Mouse (Mus musculus) 416B (cell line): ENCODE measurements around the gene Rnf144a.

ENCODE experiments used
- DNase-seq: peaks from one replicate; pipeline ENCODE4 v3.0.0; 2011; ENCODE audit warnings: low read depth

The Rnf144a gene

DNA sequence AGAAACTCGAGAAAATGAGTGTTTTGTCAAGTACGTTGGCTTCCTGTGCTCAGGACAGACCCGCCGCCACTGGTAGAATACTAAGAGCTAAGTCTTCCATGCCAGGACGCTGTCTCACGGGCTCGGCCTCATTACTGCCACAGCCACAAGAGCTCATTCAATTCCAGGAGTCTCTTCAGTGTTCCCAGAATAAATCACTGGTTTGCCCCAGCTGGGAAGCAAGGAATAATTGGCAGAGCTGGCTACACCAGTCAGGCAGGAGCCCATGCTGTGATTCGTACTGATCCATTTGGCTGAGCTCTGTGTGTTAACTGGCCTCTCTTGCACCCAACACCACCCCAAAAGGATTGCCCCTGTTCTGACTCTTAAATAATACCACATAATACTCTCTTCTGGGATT lies 45.0 kb downstream of the Rnf144a start:
- no peak for DNase-seq

- DNase-seq = no peak
Measured at GRCm38 (mm10) chr12:26367361-26367760, 47.7 kb downstream of the Rnf144a start.

DNA sequence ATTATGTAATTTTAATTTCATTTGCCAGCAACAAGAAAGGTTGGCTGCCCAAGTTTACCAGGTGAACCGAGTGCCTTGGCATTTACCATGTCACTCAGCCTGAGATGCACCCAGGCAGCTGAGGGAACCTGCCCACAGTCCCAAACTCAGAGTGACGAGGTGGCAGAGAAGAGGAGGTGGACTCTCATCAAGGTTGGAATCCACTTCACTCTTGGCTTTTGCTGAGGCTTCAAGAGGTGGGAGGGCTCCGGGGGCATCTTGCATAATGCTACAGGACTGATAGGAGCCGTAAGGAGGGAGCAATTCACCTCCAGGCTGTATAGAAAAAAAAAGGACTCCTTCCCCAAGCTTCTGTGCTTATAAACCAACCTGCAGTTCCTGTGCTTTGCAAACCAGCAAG lies 48.7 kb downstream of the Rnf144a start:
- no peak for DNase-seq

- DNase-seq = peak; percentile 34
Measured at GRCm38 (mm10) chr12:26365531-26366315, 49.3 kb downstream of the Rnf144a start.

DNA sequence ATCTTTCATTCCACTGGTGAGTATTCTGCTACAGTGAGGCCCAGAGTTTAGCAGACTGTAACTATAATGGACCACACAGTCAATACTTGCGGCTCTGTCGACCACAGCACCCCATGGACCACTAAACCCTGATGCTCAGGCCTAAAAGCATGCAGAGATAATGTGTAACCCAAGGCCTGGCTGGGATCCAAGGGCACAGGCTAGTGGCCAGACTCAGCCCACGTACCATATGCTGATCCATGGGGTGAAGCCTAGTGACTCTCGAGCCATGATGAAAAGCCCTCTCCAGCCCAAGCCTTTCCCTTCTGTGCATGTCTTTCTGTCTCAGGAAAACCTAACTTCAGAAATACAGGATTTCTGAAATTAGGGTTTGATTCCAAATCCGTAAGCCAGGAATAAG lies 50.2 kb downstream of the Rnf144a start:
- DNase-seq = no peak

DNA sequence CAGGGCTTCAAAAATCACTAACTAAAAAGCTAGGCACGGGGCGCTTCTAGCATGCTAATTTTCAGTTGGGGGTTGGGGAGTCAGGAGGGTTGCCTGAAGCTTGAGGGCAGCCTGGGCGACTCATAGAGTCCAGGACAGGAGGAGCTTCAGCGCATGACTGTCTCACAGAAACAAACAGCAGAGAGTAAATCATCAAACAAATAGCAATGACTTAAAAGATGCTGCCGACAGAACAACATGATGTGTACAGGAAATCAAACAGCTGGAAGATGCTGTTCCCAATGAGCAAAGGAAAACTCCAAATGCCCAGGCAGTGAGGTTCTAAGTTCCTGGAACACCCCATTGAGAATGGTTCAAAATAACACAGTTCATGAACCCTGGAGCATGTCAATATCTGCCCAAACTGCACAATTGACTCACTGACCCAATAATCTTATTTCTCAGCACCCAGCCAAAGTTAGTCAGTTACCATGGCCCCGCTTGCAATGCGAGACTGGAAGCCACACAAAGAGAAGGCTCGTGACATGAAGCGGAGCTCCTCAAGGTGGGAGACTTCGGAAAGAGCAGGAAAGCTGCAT lies 54.0 kb downstream of the Rnf144a start:
- no peak for DNase-seq

- no peak for DNase-seq
Measured at GRCm38 (mm10) chr12:26359817-26360216, 55.2 kb downstream of the Rnf144a start.

- no peak for DNase-seq
Measured at GRCm38 (mm10) chr12:26359241-26359640, 55.8 kb downstream of the Rnf144a start.

DNA sequence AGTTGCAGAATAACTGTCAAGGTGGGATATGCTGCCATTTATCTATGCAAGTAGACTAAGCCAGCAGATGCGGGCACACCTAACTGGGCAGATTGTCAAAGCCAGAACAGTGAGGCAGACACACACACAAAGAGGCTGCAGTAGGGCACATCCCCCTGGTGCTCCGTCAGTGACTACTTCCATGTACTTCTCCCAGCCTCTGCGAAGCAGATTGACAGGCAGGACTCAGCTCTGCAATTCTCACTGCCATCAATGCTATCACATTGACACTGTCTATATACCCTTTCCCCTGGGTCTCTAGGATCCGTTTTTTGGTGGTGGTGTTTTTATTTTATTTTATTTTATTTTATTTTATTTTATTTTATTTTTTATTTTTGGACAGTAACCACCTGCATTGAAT lies 57.8 kb downstream of the Rnf144a start:
- no peak for DNase-seq

DNA sequence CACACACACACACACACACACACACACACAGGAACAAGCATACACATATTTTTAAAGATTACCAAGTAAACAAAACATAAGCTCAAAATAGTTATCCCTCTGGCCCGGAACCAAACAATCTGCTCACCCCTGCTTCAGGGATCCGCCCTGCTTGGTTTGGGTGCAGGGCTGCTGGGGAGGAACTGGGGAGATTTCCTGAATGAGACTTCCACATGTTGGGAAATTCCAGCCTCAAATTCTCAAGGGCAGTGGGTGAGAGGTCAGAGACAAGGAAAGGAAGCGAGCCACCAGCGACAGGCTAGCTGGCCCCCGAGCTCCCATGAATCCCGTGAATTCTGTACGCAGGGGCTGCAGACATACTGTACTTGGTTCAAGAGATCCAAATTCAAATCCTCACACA lies 58.9 kb downstream of the Rnf144a start:
- DNase-seq = no peak

DNA sequence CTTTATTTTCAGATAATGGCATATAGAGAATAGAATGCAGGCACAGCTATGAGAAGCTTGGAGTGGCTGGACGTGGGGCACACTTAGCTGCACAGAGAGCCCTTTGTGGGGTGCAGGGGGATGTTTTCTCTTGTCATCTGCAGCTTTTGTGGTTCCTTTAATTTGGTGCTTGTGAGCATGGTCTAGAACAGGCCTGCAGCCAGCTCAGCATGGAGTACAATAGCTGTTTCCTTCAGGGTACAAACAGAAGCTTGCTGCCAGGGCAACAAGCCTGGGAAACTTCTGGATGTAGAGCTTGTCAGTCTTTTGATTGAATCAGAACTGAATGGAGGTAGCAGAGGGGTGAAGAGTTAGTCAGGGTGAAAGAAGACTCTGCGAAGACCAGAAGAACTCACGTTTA lies 63.7 kb downstream of the Rnf144a start:
- DNase-seq = no peak

DNA sequence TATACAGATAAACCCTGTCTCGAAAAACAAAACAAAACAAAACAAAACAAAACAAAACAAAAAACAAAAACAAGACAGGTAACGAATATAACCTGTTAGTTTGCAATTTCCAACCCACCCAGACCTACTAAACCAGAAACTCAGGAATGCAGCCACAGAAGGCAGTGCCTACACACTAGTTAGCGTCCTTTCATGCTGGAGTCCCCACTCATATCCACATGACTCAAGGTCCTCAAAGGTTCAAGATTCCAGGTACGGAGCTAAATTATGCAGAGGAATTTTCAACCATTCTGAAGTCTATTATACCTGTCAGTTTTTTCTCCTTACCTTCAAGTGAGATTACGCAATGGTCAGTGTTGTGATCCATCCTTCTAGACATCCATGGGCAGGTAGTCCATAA lies 70.6 kb downstream of the Rnf144a start:
- no peak for DNase-seq

- DNase-seq = no peak
Measured at GRCm38 (mm10) chr12:26343131-26343530, 71.9 kb downstream of the Rnf144a start.

- peak; percentile 10 for DNase-seq
Measured at GRCm38 (mm10) chr12:26342663-26343062, 72.4 kb downstream of the Rnf144a start.

- peak; percentile 7 for DNase-seq
Measured at GRCm38 (mm10) chr12:26342086-26342485, 73.0 kb downstream of the Rnf144a start.

DNA sequence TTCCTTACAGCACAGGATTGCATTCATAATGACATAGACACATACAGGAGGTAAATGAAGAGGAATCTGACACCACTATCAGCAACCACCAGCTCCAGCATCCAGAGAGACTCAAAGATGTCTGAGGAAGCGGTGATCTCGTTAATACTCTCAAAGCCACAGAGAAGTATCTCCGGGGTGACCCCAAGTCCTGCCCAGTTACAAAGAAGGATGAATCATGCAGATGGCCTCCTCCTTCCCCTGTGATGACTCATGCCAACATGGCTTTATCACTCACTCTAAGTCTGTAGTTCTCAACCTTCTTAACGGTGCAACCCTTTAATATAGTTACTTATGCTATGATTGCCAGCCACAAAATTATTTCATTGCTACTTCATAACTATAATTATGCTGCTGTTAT lies 74.4 kb downstream of the Rnf144a start:
- DNase-seq = peak; percentile 87

DNA sequence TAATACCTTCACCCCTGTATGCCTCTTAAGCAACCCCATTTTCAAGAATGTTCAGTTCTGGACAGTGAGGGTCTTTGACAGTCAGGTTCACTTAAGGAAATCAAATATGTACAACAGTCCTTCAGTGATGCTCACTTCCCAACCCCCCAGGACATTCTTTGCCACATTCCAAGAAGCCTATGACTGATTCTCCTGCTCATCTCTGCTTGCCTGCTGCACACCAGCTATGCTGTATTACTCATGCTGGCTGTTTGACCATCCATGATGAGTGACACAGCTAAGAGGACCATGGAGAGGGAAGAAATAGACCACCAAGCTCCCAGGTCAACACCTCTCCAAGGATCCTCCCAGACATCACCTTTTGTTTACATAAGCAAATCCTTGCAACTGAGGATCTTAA lies 75.2 kb downstream of the Rnf144a start:
- DNase-seq = no peak

GRCm38 (mm10) chr12:26339181-26339580 lies 75.9 kb downstream of the Rnf144a start:
- DNase-seq = no peak

DNA sequence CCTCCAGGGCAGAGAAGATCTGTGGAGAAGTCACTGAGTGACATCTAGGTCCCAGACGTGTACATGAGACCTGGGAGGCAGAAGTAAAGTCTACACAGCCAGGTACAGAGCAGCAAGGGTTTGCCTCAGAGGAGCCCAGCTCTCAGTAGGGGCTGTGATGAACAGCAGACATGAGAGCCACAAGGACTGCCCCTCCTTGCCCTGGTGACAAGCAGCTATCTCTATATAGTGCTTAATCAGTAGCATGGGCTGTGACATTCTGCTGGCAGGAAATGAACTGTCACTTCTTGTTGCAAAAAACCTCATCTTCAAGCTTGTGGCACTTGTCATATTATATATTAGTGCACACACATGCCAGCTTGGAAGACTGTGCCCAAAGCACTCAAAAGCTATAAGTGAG lies 81.4 kb downstream of the Rnf144a start:
- DNase-seq = no peak

DNA sequence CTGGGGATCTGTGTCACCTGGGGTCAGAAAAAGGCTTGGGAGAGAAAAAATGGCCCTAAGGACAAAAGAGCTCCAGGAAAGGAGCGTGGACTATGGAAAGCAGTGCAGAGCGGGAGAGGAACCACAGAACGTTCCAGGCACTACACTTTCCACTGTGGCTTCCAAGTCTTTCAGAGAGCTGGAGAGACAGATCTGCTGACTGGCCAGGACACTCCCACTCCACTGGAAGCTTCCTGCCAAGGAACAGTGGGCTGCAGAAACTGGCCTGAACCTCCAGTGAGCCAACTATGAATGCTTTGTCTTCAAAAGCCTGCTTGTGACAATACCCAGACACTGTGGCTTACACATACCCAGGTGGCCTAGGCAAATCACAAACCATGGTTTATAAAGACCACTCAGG lies 84.0 kb downstream of the Rnf144a start:
- DNase-seq = no peak

- no peak for DNase-seq
Measured at GRCm38 (mm10) chr12:26329756-26330155, 85.3 kb downstream of the Rnf144a start.

- DNase-seq = no peak
Measured at GRCm38 (mm10) chr12:26329031-26329675, 85.9 kb downstream of the Rnf144a start.

DNA sequence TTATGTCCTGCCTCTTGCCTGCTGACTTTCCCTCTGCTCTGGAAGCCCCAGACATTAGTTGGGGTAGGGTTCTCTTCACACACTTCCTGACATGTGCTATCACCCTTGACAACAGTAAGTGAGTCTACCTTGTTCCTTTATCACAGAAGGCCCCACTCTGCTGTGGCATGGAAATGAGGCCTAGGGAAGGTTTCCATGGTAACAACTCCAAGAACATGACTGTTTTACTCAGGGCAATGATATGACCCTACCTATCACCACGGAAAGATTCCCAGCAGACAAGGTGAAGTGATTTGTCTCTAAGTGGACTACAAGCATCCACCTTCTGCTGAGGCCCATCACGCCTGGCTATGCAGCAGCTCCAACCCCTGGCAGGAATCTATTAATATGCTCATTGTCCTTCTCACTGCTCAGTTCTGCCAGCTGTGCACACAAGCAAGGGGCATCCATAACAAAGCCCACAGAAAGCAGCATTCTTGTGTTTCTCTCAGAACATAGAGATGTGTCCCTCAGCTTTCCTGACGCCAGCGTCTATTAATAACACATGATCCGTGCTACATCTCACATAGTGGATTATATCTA lies 91.2 kb downstream of the Rnf144a start:
- DNase-seq = no peak
